Mouse (Mus musculus): ENCODE results near the gene Madd. TPM values are rescaled to one million over a fixed set of nuclear protein-coding genes. Genes with fewer than 3 reads are reported as not detected.

Gene Madd
- polyA plus RNA-seq, 1 experiment from 2014 or later = 10.9 TPM

- Histone ChIP-seq H3K4me3 (no peak overlapping the region), H3K36me3 (peaks cover 19% of the 10 kb centered on the region; the same call in 1 of the 2 replicates), H3K27ac (no peak overlapping the region), H3K27me3 (no peaks in the 10 kb centered on the region), H3K4me1 (no peaks in the 10 kb centered on the region), H3K9me3 (no peaks in the 10 kb centered on the region), H3K9ac (no peak overlapping the region), H3K4me2 (no peak overlapping the region)
- 78% methylated on average over 8 of the region's 8 CpGs for WGBS
- no peak for ATAC-seq (ENCODE audit: borderline replicate concordance, extremely low read depth, low FRiP score, low TSS enrichment)
Observed at GRCm38 (mm10) chr2:91139764-91140163, 43.9 kb downstream of the Madd start.

- ATAC-seq (ENCODE audit: borderline replicate concordance, extremely low read depth, low FRiP score, low TSS enrichment) = no peak
- no peak overlapping the region for H3K4me2 ChIP-seq
- no peaks in the 10 kb centered on the region for H3K27me3 ChIP-seq
- H3K4me1 ChIP-seq = no peaks in the 10 kb centered on the region
- peaks cover 16% of the 10 kb centered on the region; the same call in 1 of the 2 replicates for H3K36me3 ChIP-seq
- WGBS = 65% methylated on average over 5 of the region's 5 CpGs
- H3K27ac ChIP-seq = no peak overlapping the region
- no peak overlapping the region for H3K4me3 ChIP-seq
- H3K9ac ChIP-seq = no peak overlapping the region
- no peaks in the 10 kb centered on the region for H3K9me3 ChIP-seq
Observed at GRCm38 (mm10) chr2:91139311-91139710, 44.3 kb downstream of the Madd start.

GRCm38 (mm10) chr2:91137481-91137880 is 46.2 kb downstream of the Madd start:
- Histone ChIP-seq H3K27ac (no peak overlapping the region), H3K4me1 (no peaks in the 10 kb centered on the region), H3K9ac (no peak overlapping the region), H3K4me3 (no peak overlapping the region), H3K9me3 (no peaks in the 10 kb centered on the region), H3K27me3 (no peaks in the 10 kb centered on the region), H3K36me3 (peaks cover 5% of the 10 kb centered on the region; the same call in 1 of the 2 replicates), H3K4me2 (no peak overlapping the region)
- 65% methylated on average over 6 of the region's 6 CpGs for WGBS
- ATAC-seq (ENCODE audit: borderline replicate concordance, extremely low read depth, low FRiP score, low TSS enrichment) = no peak

- Histone ChIP-seq H3K27ac (no peak overlapping the region), H3K9ac (no peak overlapping the region), H3K36me3 (peaks cover 4% of the 10 kb centered on the region; the same call in 1 of the 2 replicates)
Observed at GRCm38 (mm10) chr2:91136513-91137412, 46.9 kb downstream of the Madd start.

GRCm38 (mm10) chr2:91132035-91132434 is 51.6 kb downstream of the Madd start:
- H3K4me2 ChIP-seq = no peak overlapping the region
- H3K27me3 ChIP-seq = no peaks in the 10 kb centered on the region
- no peak overlapping the region for H3K27ac ChIP-seq
- ATAC-seq (ENCODE audit: borderline replicate concordance, extremely low read depth, low FRiP score, low TSS enrichment) = no peak
- H3K36me3 ChIP-seq = no peaks in the 10 kb centered on the region
- H3K9ac ChIP-seq = no peak overlapping the region
- no peaks in the 10 kb centered on the region for H3K4me1 ChIP-seq
- 55% methylated on average over 3 of the region's 3 CpGs for WGBS
- H3K4me3 ChIP-seq = no peak overlapping the region
- H3K9me3 ChIP-seq = no peaks in the 10 kb centered on the region

More at GRCm38 (mm10) chr2:91136513-91137412, 46.9 kb downstream of the Madd start:
- Histone ChIP-seq H3K4me3 (no peak overlapping the region), H3K4me1 (no peaks in the 10 kb centered on the region), H3K27me3 (no peaks in the 10 kb centered on the region), H3K4me2 (no peak overlapping the region), H3K9me3 (no peaks in the 10 kb centered on the region)
- 77% methylated on average over 11 of the region's 11 CpGs for WGBS
- ATAC-seq (ENCODE audit: borderline replicate concordance, extremely low read depth, low FRiP score, low TSS enrichment) = no peak

GRCm38 (mm10) chr2:91131251-91131650 is 52.4 kb downstream of the Madd start:
- H3K9me3 ChIP-seq = no peaks in the 10 kb centered on the region
- no peak overlapping the region for H3K4me3 ChIP-seq
- H3K4me2 ChIP-seq = no peak overlapping the region
- 87% methylated on average over 15 of the region's 15 CpGs for WGBS
- no peaks in the 10 kb centered on the region for H3K4me1 ChIP-seq
- H3K9ac ChIP-seq = no peak overlapping the region
- H3K36me3 ChIP-seq = no peaks in the 10 kb centered on the region
- H3K27ac ChIP-seq = no peak overlapping the region
- H3K27me3 ChIP-seq = no peaks in the 10 kb centered on the region
- ATAC-seq (ENCODE audit: borderline replicate concordance, extremely low read depth, low FRiP score, low TSS enrichment) = no peak

GRCm38 (mm10) chr2:91130126-91130525 is 53.5 kb downstream of the Madd start:
- no peak overlapping the region for H3K9ac ChIP-seq
- 82% methylated on average over 6 of the region's 6 CpGs for WGBS
- H3K27me3 ChIP-seq = no peaks in the 10 kb centered on the region
- no peaks in the 10 kb centered on the region for H3K4me1 ChIP-seq
- ATAC-seq (ENCODE audit: borderline replicate concordance, extremely low read depth, low FRiP score, low TSS enrichment) = no peak
- no peak overlapping the region for H3K27ac ChIP-seq
- no peaks in the 10 kb centered on the region for H3K36me3 ChIP-seq
- H3K9me3 ChIP-seq = no peaks in the 10 kb centered on the region
- H3K4me2 ChIP-seq = no peak overlapping the region
- H3K4me3 ChIP-seq = no peak overlapping the region

GRCm38 (mm10) chr2:91128761-91129160 is 54.9 kb downstream of the Madd start:
- 74% methylated on average over 5 of the region's 5 CpGs for WGBS
- H3K4me3 ChIP-seq = no peak overlapping the region
- H3K9ac ChIP-seq = no peak overlapping the region
- no peaks in the 10 kb centered on the region for H3K9me3 ChIP-seq
- no peak overlapping the region for H3K4me2 ChIP-seq
- H3K27ac ChIP-seq = no peak overlapping the region
- no peak for ATAC-seq (ENCODE audit: borderline replicate concordance, extremely low read depth, low FRiP score, low TSS enrichment)
- no peaks in the 10 kb centered on the region for H3K4me1 ChIP-seq
- no peaks in the 10 kb centered on the region for H3K27me3 ChIP-seq
- H3K36me3 ChIP-seq = no peaks in the 10 kb centered on the region

GRCm38 (mm10) chr2:91125101-91125500 is 58.5 kb downstream of the Madd start:
- Histone ChIP-seq H3K27ac (no peak overlapping the region), H3K9ac (no peak overlapping the region), H3K4me2 (no peak overlapping the region), H3K9me3 (no peaks in the 10 kb centered on the region), H3K27me3 (no peaks in the 10 kb centered on the region), H3K4me1 (no peaks in the 10 kb centered on the region), H3K4me3 (no peak overlapping the region), H3K36me3 (no peaks in the 10 kb centered on the region)
- 74% methylated on average over 10 of the region's 10 CpGs for WGBS
- ATAC-seq (ENCODE audit: borderline replicate concordance, extremely low read depth, low FRiP score, low TSS enrichment) = no peak

GRCm38 (mm10) chr2:91123521-91123920 is 60.1 kb downstream of the Madd start:
- Histone ChIP-seq H3K27me3 (no peaks in the 10 kb centered on the region; the same call in 1 of the 2 replicates), H3K36me3 (no peaks in the 10 kb centered on the region), H3K4me1 (no peaks in the 10 kb centered on the region), H3K9me3 (no peaks in the 10 kb centered on the region), H3K9ac (no peak overlapping the region), H3K4me3 (no peak overlapping the region), H3K27ac (no peak overlapping the region), H3K4me2 (no peak overlapping the region)
- no peak for ATAC-seq (ENCODE audit: borderline replicate concordance, extremely low read depth, low FRiP score, low TSS enrichment)
- WGBS = 72% methylated on average over 6 of the region's 6 CpGs

GRCm38 (mm10) chr2:91121497-91121896 is 62.1 kb downstream of the Madd start:
- Histone ChIP-seq H3K4me1 (no peaks in the 10 kb centered on the region), H3K9ac (no peak overlapping the region), H3K4me3 (no peak overlapping the region), H3K4me2 (no peak overlapping the region), H3K9me3 (no peaks in the 10 kb centered on the region), H3K27ac (no peak overlapping the region), H3K36me3 (no peaks in the 10 kb centered on the region), H3K27me3 (no peaks in the 10 kb centered on the region; the same call in 1 of the 2 replicates)
- ATAC-seq (ENCODE audit: borderline replicate concordance, extremely low read depth, low FRiP score, low TSS enrichment) = no peak
- 35% methylated on average over 8 of the region's 8 CpGs for WGBS

- no peaks in the 10 kb centered on the region for H3K9me3 ChIP-seq
- 68% methylated on average over 6 of the region's 6 CpGs for WGBS
- no peaks in the 10 kb centered on the region; the same call in 1 of the 2 replicates for H3K27me3 ChIP-seq
- ATAC-seq (ENCODE audit: borderline replicate concordance, extremely low read depth, low FRiP score, low TSS enrichment) = no peak
- no peak overlapping the region for H3K27ac ChIP-seq
- no peaks in the 10 kb centered on the region for H3K36me3 ChIP-seq
- no peak overlapping the region for H3K4me2 ChIP-seq
- H3K4me1 ChIP-seq = 0 out of 2 replicates have a peak, but pooled peaks cover 1% of the 10 kb centered on the region
- H3K9ac ChIP-seq = no peak overlapping the region
- no peak overlapping the region for H3K4me3 ChIP-seq
Observed at GRCm38 (mm10) chr2:91121011-91121410, 62.6 kb downstream of the Madd start.

All from lung, embryonic 15.5 days (tissue).